ENCODE assay signal across 8 mouse cellular contexts in genomic region chr7:4479674-4480073, GRCm38 (mm10). TPM values are rescaled to one million over a fixed set of nuclear protein-coding genes. Genes with fewer than 3 reads are reported as not detected.
DNase-seq lines count a peak whose midpoint lies in the region; ATAC-seq and TF ChIP-seq lines count a peak whose summit lies in the region.

No protein-coding gene starts in this region.

- no peak overlapping the region for H3K4me3 ChIP-seq in heart, embryonic 12.5 days
- H3K4me3 ChIP-seq in CH12.LX (replicated peaks in 1 of 3; ENCODE audit: low read depth in 2 of 3, low read length in 2 of 3, poor library complexity in 1 of 3): no peak overlapping the region
- no peak overlapping the region for H3K4me3 ChIP-seq in hindbrain, embryonic 14.5 days (replicated peaks; ENCODE audit: low read length)
- H3K4me3 ChIP-seq in lung, postnatal 0 days (ENCODE audit: low read depth, low read length): no peak overlapping the region
- no peak overlapping the region for H3K4me3 ChIP-seq in stomach, postnatal 0 days (ENCODE audit: low read depth, low read length)

- DNase-seq in heart, postnatal 25 days (ENCODE audit: low spot score): no peak
- DNase-seq in CH12.LX (ENCODE audit: extremely low read depth): peak; percentile 45
- peak; percentile 55 for DNase-seq in hindbrain, embryonic 14.5 days (ENCODE audit: low spot score)
- peak; percentile 64 for DNase-seq in lung, postnatal 0 days (ENCODE audit: low spot score)
- DNase-seq in stomach, postnatal 0 days (ENCODE audit: low spot score): peak; percentile 70
- DNase-seq in gastrocnemius, adult 18-20 months (ENCODE audit: low spot score): no peak

- dilution Hi-C loops in CH12.LX (cut with MboI; ENCODE audit: extremely low pct_ligation_motif_present, extremely low pct_unique_long_range_greater_than_20kb, low sequenced_read_pairs): no loop called here

- TF ChIP-seq EP300 in CH12.LX (IDR thresholded peaks at IDR 0.05; ENCODE audit: low read length): no peak
- no peak for TF ChIP-seq EP300 in lung, postnatal 0 days (IDR thresholded peaks at IDR 0.05)
- TF ChIP-seq EP300 in stomach, postnatal 0 days (optimal IDR thresholded peaks at IDR 0.05): no peak

- ATAC-seq in heart, embryonic 12.5 days (ENCODE audit: insufficient number of reproducible peaks, low FRiP score): no peak
- peak; percentile 55 for ATAC-seq in common myeloid progenitor, adult 5-6 weeks (replicated peaks; ENCODE audit: low read depth, poor library complexity, severe bottlenecking)
- no peak for ATAC-seq in hindbrain, embryonic 14.5 days (ENCODE audit: low FRiP score)
- ATAC-seq in lung, postnatal 0 days: no peak
- peak; percentile 5; the same call in 1 of the 2 replicates for ATAC-seq in stomach, postnatal 0 days (ENCODE audit: low FRiP score, low TSS enrichment)

- H3K79me2 ChIP-seq in CH12.LX (replicated peaks; ENCODE audit: control insufficient read depth, extremely low read depth, insufficient read depth, poor library complexity, severe bottlenecking): no peaks in the 10 kb centered on the region

- TF ChIP-seq CTCF in CH12.LX (conservative IDR thresholded peaks at IDR 0.05 in 1 of 2, IDR thresholded peaks at IDR 0.05 in 1 of 2; ENCODE audit: low read depth in 2 of 2, low read length in 2 of 2): peak; percentile 43 to 66
- peak; percentile 76 for TF ChIP-seq CTCF in lung, postnatal 0 days (IDR thresholded peaks at IDR 0.05)
- peak; percentile 81 for TF ChIP-seq CTCF in stomach, postnatal 0 days (IDR thresholded peaks at IDR 0.05; ENCODE audit: low read depth)

- in situ Hi-C loops in CH12.LX (cut with MboI; ENCODE audit: low pct_ligation_motif_present, low pct_unique_long_range_greater_than_20kb, low sequenced_read_pairs): loop anchor here (5.0 kb wide), 1 partner anchor 48 kb away; no protein-coding TSS in a partner anchor

- peaks cover 20% of the 10 kb centered on the region for H3K4me1 ChIP-seq in heart, embryonic 12.5 days (replicated peaks)
- H3K4me1 ChIP-seq in CH12.LX (ENCODE audit: control insufficient read depth in 1 of 2, insufficient read depth in 2 of 2): no peaks in the 10 kb centered on the region
- peaks cover 5% of the 10 kb centered on the region for H3K4me1 ChIP-seq in hindbrain, embryonic 14.5 days (replicated peaks; ENCODE audit: control insufficient read depth, insufficient read depth, low read length)
- peaks cover 6% of the 10 kb centered on the region; the same call in 1 of the 2 replicates for H3K4me1 ChIP-seq in lung, postnatal 0 days (ENCODE audit: insufficient read depth, low read depth, low read length)
- no peaks in the 10 kb centered on the region; the same call in 1 of the 2 replicates for H3K4me1 ChIP-seq in stomach, postnatal 0 days (replicated peaks; ENCODE audit: control insufficient read depth, insufficient read depth)

- peaks cover 7% of the 10 kb centered on the region; the same call in 1 of the 2 replicates for H3K27me3 ChIP-seq in heart, embryonic 12.5 days (replicated peaks)
- H3K27me3 ChIP-seq in CH12.LX (replicated peaks): no peaks in the 10 kb centered on the region
- peaks cover 13% of the 10 kb centered on the region; the same call in 1 of the 2 replicates for H3K27me3 ChIP-seq in hindbrain, embryonic 14.5 days (ENCODE audit: control insufficient read depth, insufficient read depth, low read length)
- H3K27me3 ChIP-seq in lung, postnatal 0 days (replicated peaks; ENCODE audit: insufficient read depth, low read length): no peaks in the 10 kb centered on the region
- H3K27me3 ChIP-seq in stomach, postnatal 0 days (ENCODE audit: control insufficient read depth, insufficient read depth, low read length): no peaks in the 10 kb centered on the region

- no peak for TF ChIP-seq POLR2A in CH12.LX (IDR thresholded peaks at IDR 0.05; ENCODE audit: low read depth, low read length)

- WGBS in heart, embryonic 12.5 days: 26% methylated on average over 6 of the region's 6 CpGs
- 26% methylated on average over 6 of the region's 6 CpGs for WGBS in hindbrain, embryonic 14.5 days
- WGBS in lung, postnatal 0 days: 32% methylated on average over 6 of the region's 6 CpGs
- 24% methylated on average over 6 of the region's 6 CpGs for WGBS in stomach, postnatal 0 days

- H3K9ac ChIP-seq in heart, embryonic 12.5 days: 0 out of 2 replicates have a peak overlapping the region, but pooled peaks have one; percentile 65
- H3K9ac ChIP-seq in CH12.LX (ENCODE audit: insufficient read depth, low read depth): no peak overlapping the region
- H3K9ac ChIP-seq in hindbrain, embryonic 14.5 days: no peak overlapping the region
- no peak overlapping the region for H3K9ac ChIP-seq in lung, postnatal 0 days (replicated peaks; ENCODE audit: low read depth)
- H3K9ac ChIP-seq in stomach, postnatal 0 days (ENCODE audit: low read length): no peak overlapping the region

- TF ChIP-seq RAD21 in CH12.LX (IDR thresholded peaks at IDR 0.05; ENCODE audit: low read depth, low read length): peak; percentile 22

- intact Hi-C loops in heart, postnatal 25 days (cut with DNase I): loop anchor here (2.0 to 10.0 kb wide), 4 partner anchors 19 to 805 kb away; partner anchors contain the start of genes Rps9, Tmc4 and Tnni3

- no peak overlapping the region for H3K27ac ChIP-seq in heart, embryonic 12.5 days (ENCODE audit: poor library complexity, severe bottlenecking)
- no peak overlapping the region for H3K27ac ChIP-seq in CH12.LX (ENCODE audit: insufficient read depth, low read depth)
- H3K27ac ChIP-seq in hindbrain, embryonic 14.5 days: no peak overlapping the region
- H3K27ac ChIP-seq in lung, postnatal 0 days (ENCODE audit: low read length): no peak overlapping the region
- H3K27ac ChIP-seq in stomach, postnatal 0 days (replicated peaks): 0 out of 2 replicates have a peak overlapping the region, but pooled peaks have one; percentile 86

- no peaks in the 10 kb centered on the region; the same call in 1 of the 2 replicates for H3K9me3 ChIP-seq in heart, embryonic 12.5 days (replicated peaks)
- no peaks in the 10 kb centered on the region for H3K9me3 ChIP-seq in CH12.LX (replicated peaks; ENCODE audit: low read length)
- no peaks in the 10 kb centered on the region for H3K9me3 ChIP-seq in hindbrain, embryonic 14.5 days (ENCODE audit: control insufficient read depth, low read length)
- no peaks in the 10 kb centered on the region for H3K9me3 ChIP-seq in lung, postnatal 0 days (ENCODE audit: low read length)
- H3K9me3 ChIP-seq in stomach, postnatal 0 days (ENCODE audit: control insufficient read depth, low read length): no peaks in the 10 kb centered on the region

- H3K4me2 ChIP-seq in heart, embryonic 12.5 days: peak overlapping the region; percentile 93; the same call in 1 of the 2 replicates
- no peak overlapping the region for H3K4me2 ChIP-seq in CH12.LX (ENCODE audit: insufficient read depth, low read depth, poor library complexity, severe bottlenecking)
- H3K4me2 ChIP-seq in hindbrain, embryonic 14.5 days (replicated peaks): no peak overlapping the region
- no peak overlapping the region for H3K4me2 ChIP-seq in lung, postnatal 0 days (replicated peaks; ENCODE audit: low read depth, low read length)
- no peak overlapping the region; the same call in 1 of the 2 replicates for H3K4me2 ChIP-seq in stomach, postnatal 0 days (replicated peaks; ENCODE audit: low read depth)

- H3K36me3 ChIP-seq in heart, embryonic 12.5 days: peaks cover 45% of the 10 kb centered on the region
- H3K36me3 ChIP-seq in CH12.LX (replicated peaks in 1 of 2; ENCODE audit: control insufficient read depth in 1 of 2, insufficient read depth in 1 of 2, low read length in 1 of 2): peaks cover 59 to 91% of the 10 kb centered on the region in 2 experiments
- H3K36me3 ChIP-seq in hindbrain, embryonic 14.5 days (replicated peaks; ENCODE audit: control insufficient read depth, insufficient read depth): peaks cover 33% of the 10 kb centered on the region
- H3K36me3 ChIP-seq in lung, postnatal 0 days (ENCODE audit: insufficient read depth, low read length): peaks cover 26% of the 10 kb centered on the region
- H3K36me3 ChIP-seq in stomach, postnatal 0 days (ENCODE audit: control insufficient read depth, insufficient read depth, low read length): peaks cover 31% of the 10 kb centered on the region

RNA-seq across cellular contexts. Expression of gene Eps8l1, which starts 19.2 kb away (rescaled TPM):
- 3.0 and 4.1 TPM in 2 replicates for polyA plus RNA-seq in heart, embryonic 12.5 days (2016; fragmentation: Nextera tagmentation; extraction: Ambion mirVana)
- total RNA-seq in heart, postnatal 25 days (2021): 1 to 10 TPM; 2.3 to 3.6 TPM
- 5.8 and 6.0 TPM in 2 replicates for total RNA-seq in CH12.LX (2012; rRNA removed)
- total RNA-seq in CH12.LX (2014; rRNA removed): 4.2 and 5.4 TPM in 2 replicates
- polyA plus RNA-seq in CH12.LX (2012; ENCODE audit: insufficient read length, low read depth): 8.4 and 11.3 TPM in 2 replicates
- 4.2 and 5.6 TPM in 2 replicates for total RNA-seq in common myeloid progenitor, adult 5-6 weeks (2017)
- polyA plus RNA-seq in hindbrain, embryonic 14.5 days (2014; fragmentation: Nextera tagmentation; extraction: Ambion mirVana): 6.6 and 7.3 TPM in 2 replicates
- 15.0 and 22.5 TPM in 2 replicates for polyA plus RNA-seq in lung, postnatal 0 days (2015; fragmentation: Nextera tagmentation; extraction: Ambion mirVana)
- 25.2 and 33.3 TPM in 2 replicates for polyA plus RNA-seq in stomach, postnatal 0 days (2015; fragmentation: Nextera tagmentation; extraction: Ambion mirVana)
- 1 to 10 TPM; 1.9 to 3.5 TPM for total RNA-seq in gastrocnemius, adult 18-20 months (2021)

RNA-seq across cellular contexts. Expression of gene Ppp1r12c, which starts 21.8 kb away (rescaled TPM):
- 50.2 and 53.9 TPM in 2 replicates for polyA plus RNA-seq in heart, embryonic 12.5 days (2016; fragmentation: Nextera tagmentation; extraction: Ambion mirVana)
- total RNA-seq in heart, postnatal 25 days (2021): 10 to 100 TPM; 54.7 to 61.2 TPM
- total RNA-seq in CH12.LX (2012; rRNA removed): 55.8 and 60.5 TPM in 2 replicates
- total RNA-seq in CH12.LX (2014; rRNA removed): 71.0 and 78.1 TPM in 2 replicates
- 103 and 112 TPM in 2 replicates for polyA plus RNA-seq in CH12.LX (2012; ENCODE audit: insufficient read length, low read depth)
- 90.2 and 117 TPM in 2 replicates for total RNA-seq in common myeloid progenitor, adult 5-6 weeks (2017)
- polyA plus RNA-seq in hindbrain, embryonic 14.5 days (2014; fragmentation: Nextera tagmentation; extraction: Ambion mirVana): 50.1 and 54.7 TPM in 2 replicates
- 52.6 and 55.4 TPM in 2 replicates for polyA plus RNA-seq in lung, postnatal 0 days (2015; fragmentation: Nextera tagmentation; extraction: Ambion mirVana)
- polyA plus RNA-seq in stomach, postnatal 0 days (2015; fragmentation: Nextera tagmentation; extraction: Ambion mirVana): 39.5 and 44.4 TPM in 2 replicates
- total RNA-seq in gastrocnemius, adult 18-20 months (2021): 10 to 100 TPM; 15.5 to 19.0 TPM

RNA-seq across cellular contexts. Expression of gene Rdh13, which starts 34.2 kb away (rescaled TPM):
- polyA plus RNA-seq in heart, embryonic 12.5 days (2016; fragmentation: Nextera tagmentation; extraction: Ambion mirVana): 27.5 and 27.6 TPM in 2 replicates
- 10 to 100 TPM; 31.4 to 35.8 TPM for total RNA-seq in heart, postnatal 25 days (2021)
- total RNA-seq in CH12.LX (2012; rRNA removed) (17.6 and 22.8 TPM in 2 replicates), CH12.LX (2014; rRNA removed) (18.1 and 20.9 TPM in 2 replicates)
- polyA plus RNA-seq in CH12.LX (2012; ENCODE audit: insufficient read length, low read depth): 12.3 and 16.4 TPM in 2 replicates
- 14.0 and 15.1 TPM in 2 replicates for total RNA-seq in common myeloid progenitor, adult 5-6 weeks (2017)
- 41.6 and 45.5 TPM in 2 replicates for polyA plus RNA-seq in hindbrain, embryonic 14.5 days (2014; fragmentation: Nextera tagmentation; extraction: Ambion mirVana)
- polyA plus RNA-seq in lung, postnatal 0 days (2015; fragmentation: Nextera tagmentation; extraction: Ambion mirVana): 14.1 and 17.4 TPM in 2 replicates
- 29.0 and 30.0 TPM in 2 replicates for polyA plus RNA-seq in stomach, postnatal 0 days (2015; fragmentation: Nextera tagmentation; extraction: Ambion mirVana)
- total RNA-seq in gastrocnemius, adult 18-20 months (2021): 10 to 100 TPM; 12.6 to 15.4 TPM

RNA-seq across cellular contexts. Expression of gene Tnnt1, which starts 36.5 kb away (rescaled TPM):
- 543 and 550 TPM in 2 replicates for polyA plus RNA-seq in heart, embryonic 12.5 days (2016; fragmentation: Nextera tagmentation; extraction: Ambion mirVana)
- total RNA-seq in heart, postnatal 25 days (2021): 10 to 100 TPM; 26.1 to 30.7 TPM
- total RNA-seq in CH12.LX (2012; rRNA removed): 0.25 and 0.30 TPM in 2 replicates
- 0.53 TPM in 1 of 2 replicates, not detected in the other for total RNA-seq in CH12.LX (2014; rRNA removed)
- 0.36 and 0.76 TPM in 2 replicates for polyA plus RNA-seq in CH12.LX (2012; ENCODE audit: insufficient read length, low read depth)
- total RNA-seq in common myeloid progenitor, adult 5-6 weeks (2017): 6.1 and 6.6 TPM in 2 replicates
- polyA plus RNA-seq in hindbrain, embryonic 14.5 days (2014; fragmentation: Nextera tagmentation; extraction: Ambion mirVana): 1.8 and 3.9 TPM in 2 replicates
- polyA plus RNA-seq in lung, postnatal 0 days (2015; fragmentation: Nextera tagmentation; extraction: Ambion mirVana): 14.0 and 17.8 TPM in 2 replicates
- 15.5 and 16.5 TPM in 2 replicates for polyA plus RNA-seq in stomach, postnatal 0 days (2015; fragmentation: Nextera tagmentation; extraction: Ambion mirVana)
- 100 to 1,000 TPM; 656 to 752 TPM for total RNA-seq in gastrocnemius, adult 18-20 months (2021)

RNA-seq across cellular contexts. Expression of gene Tnni3, which starts 44.4 kb away (rescaled TPM):
- 1,739 and 1,749 TPM in 2 replicates for polyA plus RNA-seq in heart, embryonic 12.5 days (2016; fragmentation: Nextera tagmentation; extraction: Ambion mirVana)
- over 10,000 TPM in 1 of 2 experiments, 1,000 to 10,000 TPM in 1; 9,719 to 10,316 TPM for total RNA-seq in heart, postnatal 25 days (2021)
- 0.51 and 0.59 TPM in 2 replicates for total RNA-seq in CH12.LX (2012; rRNA removed)
- total RNA-seq in CH12.LX (2014; rRNA removed): 0.64 TPM in 1 of 2 replicates, not detected in the other
- 1.6 and 2.0 TPM in 2 replicates for polyA plus RNA-seq in CH12.LX (2012; ENCODE audit: insufficient read length, low read depth)
- total RNA-seq in common myeloid progenitor, adult 5-6 weeks (2017): 0.87 and 1.9 TPM in 2 replicates
- 0.36 and 0.46 TPM in 2 replicates for polyA plus RNA-seq in hindbrain, embryonic 14.5 days (2014; fragmentation: Nextera tagmentation; extraction: Ambion mirVana)
- 81.3 and 95.6 TPM in 2 replicates for polyA plus RNA-seq in lung, postnatal 0 days (2015; fragmentation: Nextera tagmentation; extraction: Ambion mirVana)
- 24.4 and 30.4 TPM in 2 replicates for polyA plus RNA-seq in stomach, postnatal 0 days (2015; fragmentation: Nextera tagmentation; extraction: Ambion mirVana)
- not detected for total RNA-seq in gastrocnemius, adult 18-20 months (2021)

Comparison
In these comparisons a context has a peak if more than half of its experiments do, and no peak if none do; other contexts are left out.
1. ATAC-seq: peak in common myeloid progenitor, adult 5-6 weeks (single experiment) and stomach, postnatal 0 days (single experiment); none in heart, embryonic 12.5 days (single experiment), hindbrain, embryonic 14.5 days (single experiment) and lung, postnatal 0 days (single experiment).
2. DNase-seq: peak in CH12.LX (single experiment), hindbrain, embryonic 14.5 days (single experiment), lung, postnatal 0 days (single experiment) and stomach, postnatal 0 days (single experiment); none in heart, postnatal 25 days (single experiment) and gastrocnemius, adult 18-20 months (single experiment).
3. Peak in every context shown above with its lines, with median percentiles within 50 percentile points of each other: CTCF ChIP-seq.